Mouse (Mus musculus) lung, postnatal 0 days (tissue): ENCODE results near the gene Gng5. TPM values are rescaled to one million over a fixed set of nuclear protein-coding genes. Genes with fewer than 3 reads are reported as not detected.

Source experiments
- ATAC-seq: fragments of 200-750 bp; cut with Nextera tagmentation; 2 replicates; pipeline ENCODE4 v1.8.0; 2017; ENCODE audit warnings: moderate library complexity
- DNase-seq: peaks from one replicate; pipeline ENCODE4 v3.0.0-alpha.2; 2016; ENCODE audit warnings: low spot score
- H3K27ac ChIP-seq: fragments of 300-500 bp; sonication (generic); 2 replicates; pipeline ENCODE4 v1.5.1; 2014; ENCODE audit warnings: antibody characterized with exemption, mild to moderate bottlenecking, low read length, mixed read lengths
- H3K27me3 ChIP-seq: fragments of 300-500 bp; sonication (generic); replicated peaks from 2 replicates; pipeline ENCODE4 v1.6.1; 2014; ENCODE audit warnings: low read length, mixed read lengths; ENCODE audit not compliant: insufficient read depth
- H3K36me3 ChIP-seq: fragments of 300-500 bp; sonication (generic); 2 replicates; pipeline ENCODE4 v1.6.1; 2014; ENCODE audit warnings: low read length, mixed read lengths; ENCODE audit not compliant: insufficient read depth
- H3K4me1 ChIP-seq: fragments of 300-500 bp; sonication (generic); 2 replicates; pipeline ENCODE4 v1.6.1; 2014; ENCODE audit warnings: antibody characterized with exemption, low read depth, low read length, mixed read lengths; ENCODE audit not compliant: insufficient read depth
- H3K4me2 ChIP-seq: fragments of 300-500 bp; sonication (generic); replicated peaks from 2 replicates; pipeline ENCODE4 v1.6.1; 2014; ENCODE audit warnings: low read depth, mild to moderate bottlenecking, low read length, moderate library complexity, mixed read lengths
- H3K4me3 ChIP-seq: fragments of 300-500 bp; sonication (generic); 2 replicates; pipeline ENCODE4 v1.5.1; 2014; ENCODE audit warnings: low read depth, low read length
- H3K9ac ChIP-seq: fragments of 300-500 bp; sonication (generic); replicated peaks from 2 replicates; pipeline ENCODE4 v1.6.1; 2014; ENCODE audit warnings: low read depth, mild to moderate bottlenecking
- H3K9me3 ChIP-seq: fragments of 300-500 bp; sonication (generic); 2 replicates; pipeline ENCODE4 v1.6.1; 2016; ENCODE audit warnings: low read length, mixed read lengths
- CTCF ChIP-seq: IDR thresholded peaks from 2 replicates; pipeline ENCODE4 v1.5.1; 2016; ENCODE audit warnings: antibody characterized with exemption, mild to moderate bottlenecking
- EP300 ChIP-seq: IDR thresholded peaks from 2 replicates; pipeline ENCODE4 v1.6.1; 2016; ENCODE audit warnings: antibody characterized with exemption, mild to moderate bottlenecking, control low read depth
- WGBS: fragments of 180-500 bp; shearing (Covaris S2); extraction: QIAGEN DNeasy Blood & Tissue Kit; methylation state at CpG from one replicate; pipeline ENCODE4 v1.1.7; 2014; 5-methylcytosine and 5-hydroxymethylcytosine counted together
- polyA plus RNA-seq: library from polyadenylated mRNA; unstranded; fragments of >200 nt; fragmentation: Nextera tagmentation; extraction: Ambion mirVana; gene quantifications from 2 replicates; pipeline ENCODE4 v1.2.1, GENCODE M21; 2015

The Gng5 gene
- polyA plus RNA-seq, 1 experiment from 2014 or later = 1,414 TPM

DNA sequence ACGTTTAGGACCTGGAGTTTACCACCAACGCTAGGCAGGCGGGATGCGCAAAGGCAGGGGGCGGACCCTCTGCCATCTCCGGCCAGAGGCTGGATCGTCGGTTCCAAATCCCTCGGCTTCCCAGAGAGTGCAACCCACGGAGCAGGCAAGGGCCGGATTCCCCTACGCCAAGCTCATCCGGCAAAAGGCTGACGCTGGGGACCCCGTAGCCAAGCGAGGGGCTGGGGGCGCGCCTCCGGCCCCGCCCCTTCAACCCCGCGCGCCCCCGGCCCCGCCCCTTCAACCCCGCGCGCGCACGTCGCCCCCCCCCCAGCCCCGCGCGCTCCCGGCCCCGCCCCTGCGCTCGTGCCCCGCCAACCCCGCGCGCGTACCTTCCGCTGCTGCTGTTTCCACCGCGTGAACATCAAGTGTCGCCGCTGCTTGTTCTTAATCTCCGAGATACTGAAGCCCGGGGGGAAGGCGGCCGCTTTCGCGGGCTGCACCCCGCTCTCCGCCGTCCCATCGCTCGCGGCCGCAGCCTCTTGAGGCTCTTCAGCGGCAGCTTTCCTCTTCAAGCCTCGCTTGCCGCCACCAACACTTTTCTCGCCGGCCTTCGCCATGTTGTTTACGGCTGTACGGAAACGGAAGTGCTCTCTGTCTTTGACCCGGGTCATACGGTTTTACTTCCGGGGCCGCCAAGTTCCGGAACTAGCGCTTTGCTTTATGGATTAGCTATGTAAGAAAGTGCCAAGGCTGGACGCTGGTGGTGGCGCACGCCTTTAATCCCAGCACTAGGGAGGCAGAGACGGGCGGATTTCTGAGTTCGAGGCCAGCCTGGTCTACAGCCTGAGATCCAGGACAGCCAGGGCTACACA, 21.4 kb downstream of the Gng5 start, which contains the start of gene Rpf1:
Rpf1 (minus strand) TSS at position 632 of the 854 bp plus-strand sequence.
- peak; percentile 96 for DNase-seq
- WGBS = under 1% methylated on average over 62 of the region's 82 CpGs
- peak within 1 kb of the TSS; percentile 76 for H3K4me2 ChIP-seq
- H3K27me3 ChIP-seq = no peaks in the 10 kb centered on the region
- peak; percentile 97 for ATAC-seq
- TF ChIP-seq CTCF = no peak
- TF ChIP-seq EP300 = peak; percentile 81
- H3K9ac ChIP-seq = peak within 1 kb of the TSS; percentile 75
- H3K9me3 ChIP-seq = no peaks in the 10 kb centered on the region
- H3K36me3 ChIP-seq = 0 out of 2 replicates have a peak, but pooled peaks cover 14% of the 10 kb centered on the region
- H3K4me3 ChIP-seq = peak within 1 kb of the TSS; percentile 91
- H3K4me1 ChIP-seq = no peaks in the 10 kb centered on the region
- H3K27ac ChIP-seq = peak within 1 kb of the TSS; percentile 99

GRCm38 (mm10) chr3:146521652-146522020, 22.0 kb downstream of the Gng5 start:
- no peak for DNase-seq
- peak overlapping the region; percentile 76 for H3K4me2 ChIP-seq
- H3K4me1 ChIP-seq = no peaks in the 10 kb centered on the region
- no peaks in the 10 kb centered on the region for H3K9me3 ChIP-seq
- H3K9ac ChIP-seq = peak overlapping the region; percentile 75
- no peaks in the 10 kb centered on the region for H3K27me3 ChIP-seq
- peak overlapping the region; percentile 91 for H3K4me3 ChIP-seq
- no peak for ATAC-seq
- TF ChIP-seq CTCF = no peak
- TF ChIP-seq EP300 = no peak
- 8% methylated on average over 8 of the region's 8 CpGs for WGBS
- 0 out of 2 replicates have a peak, but pooled peaks cover 14% of the 10 kb centered on the region for H3K36me3 ChIP-seq
- H3K27ac ChIP-seq = peak overlapping the region; percentile 99

GRCm38 (mm10) chr3:146528335-146528734, 28.7 kb downstream of the Gng5 start:
- Histone ChIP-seq H3K4me1 (no peaks in the 10 kb centered on the region), H3K27ac (no peak overlapping the region), H3K36me3 (no peaks in the 10 kb centered on the region), H3K4me3 (no peak overlapping the region), H3K9ac (no peak overlapping the region), H3K27me3 (no peaks in the 10 kb centered on the region), H3K4me2 (no peak overlapping the region), H3K9me3 (no peaks in the 10 kb centered on the region)
- ATAC-seq (no peak), DNase-seq (no peak)
- WGBS = 45% methylated on average over 2 of the region's 2 CpGs
- TF ChIP-seq CTCF (no peak), EP300 (no peak)

DNA sequence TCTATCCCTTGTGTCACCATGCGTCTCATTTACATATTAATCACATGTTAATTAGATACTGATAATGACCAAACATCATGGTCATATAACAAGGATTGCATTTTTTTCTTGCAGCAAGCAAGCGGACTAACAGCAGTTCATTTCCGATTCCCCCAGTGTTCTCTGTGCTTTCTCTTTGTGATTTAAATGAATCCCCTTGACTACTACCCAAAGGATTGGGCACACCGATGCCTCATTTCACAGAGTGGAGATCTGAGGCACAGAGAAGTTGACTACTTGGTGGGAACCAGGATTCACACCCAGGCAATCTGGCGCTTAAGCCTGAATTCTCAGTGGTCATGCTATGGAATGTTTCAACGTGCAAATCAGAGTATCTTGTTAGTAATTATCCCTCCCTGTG, 35.4 kb downstream of the Gng5 start:
- Histone ChIP-seq H3K9ac (no peak overlapping the region), H3K4me3 (no peak overlapping the region), H3K4me1 (no peaks in the 10 kb centered on the region), H3K36me3 (no peaks in the 10 kb centered on the region), H3K27ac (no peak overlapping the region), H3K4me2 (no peak overlapping the region), H3K27me3 (no peaks in the 10 kb centered on the region), H3K9me3 (no peaks in the 10 kb centered on the region)
- ATAC-seq (no peak), DNase-seq (no peak)
- no peak for TF ChIP-seq CTCF
- TF ChIP-seq EP300 = no peak
- 63% methylated on average over 6 of the region's 6 CpGs for WGBS

GRCm38 (mm10) chr3:146540521-146541273, 41.1 kb downstream of the Gng5 start:
- DNase-seq (peak; percentile 15), ATAC-seq (no peak)
- Histone ChIP-seq H3K36me3 (no peaks in the 10 kb centered on the region), H3K4me2 (no peak overlapping the region), H3K4me3 (no peak overlapping the region), H3K9ac (no peak overlapping the region), H3K9me3 (no peaks in the 10 kb centered on the region), H3K27ac (no peak overlapping the region), H3K27me3 (no peaks in the 10 kb centered on the region), H3K4me1 (no peaks in the 10 kb centered on the region)
- 32% methylated on average over 4 of the region's 4 CpGs for WGBS
- no peak for TF ChIP-seq EP300
- no peak for TF ChIP-seq CTCF

GRCm38 (mm10) chr3:146543632-146544031, 44.0 kb downstream of the Gng5 start:
- WGBS = 28% methylated on average over 1 of the region's 1 CpGs
- no peaks in the 10 kb centered on the region for H3K27me3 ChIP-seq
- no peak for DNase-seq
- TF ChIP-seq CTCF (no peak), EP300 (no peak)
- H3K9me3 ChIP-seq = no peaks in the 10 kb centered on the region
- no peak overlapping the region for H3K4me2 ChIP-seq
- H3K4me3 ChIP-seq = no peak overlapping the region
- ATAC-seq = no peak
- H3K4me1 ChIP-seq = no peaks in the 10 kb centered on the region
- no peak overlapping the region for H3K27ac ChIP-seq
- H3K9ac ChIP-seq = no peak overlapping the region
- no peaks in the 10 kb centered on the region for H3K36me3 ChIP-seq
